Mouse (Mus musculus): ENCODE data around the gene Lemd2. TPM values are rescaled to one million over a fixed set of nuclear protein-coding genes. Genes with fewer than 3 reads are reported as not detected.

Lemd2 gene
- total and polyA plus RNA-seq, 3 experiments, result 46.8 to 59.7 TPM; not detected in 1

- no peak overlapping the region for H3K27ac ChIP-seq (ENCODE audit: control insufficient read depth, low read depth, low read length)
- H3K9ac ChIP-seq (ENCODE audit: control insufficient read depth, low read depth, low read length, poor library complexity, severe bottlenecking), result no peak overlapping the region
- no peaks in the 10 kb centered on the region for H3K79me2 ChIP-seq (ENCODE audit: control insufficient read depth, insufficient read depth, low read length, poor library complexity)
Measured at GRCm38 (mm10) chr17:27150871-27151270, 53.4 kb downstream of the Lemd2 start.

GRCm38 (mm10) chr17:27146323-27146923 is 57.8 kb downstream of the Lemd2 start:
- peak overlapping the region in 1 of 2 experiments; percentile 26; a peak in 2 of 4 replicates for H3K4me3 ChIP-seq (ENCODE audit: control insufficient read depth in 1 of 2, insufficient read depth in 1 of 2, low read depth in 2 of 2, low read length in 2 of 2)
- H3K9ac ChIP-seq (ENCODE audit: control insufficient read depth, low read depth, low read length, poor library complexity, severe bottlenecking), result no peak overlapping the region
- peaks cover 0 to 4% of the 10 kb centered on the region in 2 experiments; a peak in 2 of 4 replicates for H3K36me3 ChIP-seq (ENCODE audit: control insufficient read depth in 1 of 2, insufficient read depth in 2 of 2, low read length in 2 of 2)
- no peaks in the 10 kb centered on the region for H3K79me2 ChIP-seq (ENCODE audit: control insufficient read depth, insufficient read depth, low read length, poor library complexity)
- TF ChIP-seq CHD2 (IDR thresholded peaks at IDR 0.05; ENCODE audit: low read length) (no peak), CTCF (IDR thresholded peaks at IDR 0.05 in 2 of 3, conservative IDR thresholded peaks at IDR 0.05 in 1 of 3; ENCODE audit: control insufficient read depth in 1 of 3, insufficient read depth in 1 of 3, low read depth in 2 of 3, low read length in 3 of 3, poor library complexity in 1 of 3, severe bottlenecking in 1 of 3) (no peak), TBP (IDR thresholded peaks at IDR 0.05; ENCODE audit: low read depth, low read length) (no peak), TAL1 (IDR thresholded peaks at IDR 0.05; ENCODE audit: low read length) (no peak), USF2 (IDR thresholded peaks at IDR 0.05; ENCODE audit: borderline replicate concordance in 1 of 2, insufficient read depth in 1 of 2, low read depth in 1 of 2, low read length in 2 of 2) (no peak), ELF1 (IDR thresholded peaks at IDR 0.05; ENCODE audit: low read depth, low read length) (no peak), SIN3A (IDR thresholded peaks at IDR 0.05; ENCODE audit: low read length) (no peak), NELFE (IDR thresholded peaks at IDR 0.05; ENCODE audit: low read depth, low read length) (no peak), USF1 (IDR thresholded peaks at IDR 0.05; ENCODE audit: low read depth, low read length) (no peak), RAD21 (IDR thresholded peaks at IDR 0.05; ENCODE audit: low read depth, low read length) (no peak), BHLHE40 (IDR thresholded peaks at IDR 0.05; ENCODE audit: borderline replicate concordance, low read depth, low read length) (no peak), MAFK (IDR thresholded peaks at IDR 0.05; ENCODE audit: borderline replicate concordance, low read depth, low read length) (no peak), RCOR1 (IDR thresholded peaks at IDR 0.05; ENCODE audit: low read depth, low read length) (no peak), ZMIZ1 (IDR thresholded peaks at IDR 0.05; ENCODE audit: low read depth, low read length) (no peak)
- H3K9me3 ChIP-seq (replicated peaks; ENCODE audit: insufficient read depth, low read length), result no peaks in the 10 kb centered on the region
- no peak for DNase-seq (ENCODE audit: low read depth, low spot score)
- H3K27me3 ChIP-seq (ENCODE audit: control insufficient read depth in 1 of 2, insufficient read depth in 2 of 2, low read length in 2 of 2), result peaks cover 0 to 2% of the 10 kb centered on the region in 2 experiments; a peak in 1 of 4 replicates
- H3K4me1 ChIP-seq (ENCODE audit: control insufficient read depth in 1 of 2, insufficient read depth in 2 of 2, low read length in 2 of 2), result peaks cover 0 to 8% of the 10 kb centered on the region in 2 experiments; a peak in 2 of 4 replicates
- H3K27ac ChIP-seq (ENCODE audit: control insufficient read depth, low read depth, low read length), result no peak overlapping the region

More at GRCm38 (mm10) chr17:27150871-27151270, 53.4 kb downstream of the Lemd2 start:
- no peak for DNase-seq (ENCODE audit: low read depth, low spot score)
- TF ChIP-seq CTCF (IDR thresholded peaks at IDR 0.05 in 2 of 3, conservative IDR thresholded peaks at IDR 0.05 in 1 of 3; ENCODE audit: control insufficient read depth in 1 of 3, insufficient read depth in 1 of 3, low read depth in 2 of 3, low read length in 3 of 3, poor library complexity in 1 of 3, severe bottlenecking in 1 of 3) (no peak), USF2 (IDR thresholded peaks at IDR 0.05; ENCODE audit: borderline replicate concordance in 1 of 2, insufficient read depth in 1 of 2, low read depth in 1 of 2, low read length in 2 of 2) (no peak), NRF1 (IDR thresholded peaks at IDR 0.05; ENCODE audit: insufficient read depth, low read depth, low read length, poor library complexity, severe bottlenecking) (no peak), TBP (IDR thresholded peaks at IDR 0.05; ENCODE audit: low read depth, low read length) (no peak), MYC (IDR thresholded peaks at IDR 0.05; ENCODE audit: low read depth, low read length) (no peak), GABPA (IDR thresholded peaks at IDR 0.05; ENCODE audit: low read depth, low read length) (no peak), ZKSCAN1 (IDR thresholded peaks at IDR 0.05; ENCODE audit: low read depth, low read length) (no peak)
- H3K9me3 ChIP-seq (replicated peaks; ENCODE audit: insufficient read depth, low read length), result no peaks in the 10 kb centered on the region
- no peak overlapping the region for H3K4me3 ChIP-seq (ENCODE audit: control insufficient read depth in 1 of 2, insufficient read depth in 1 of 2, low read depth in 2 of 2, low read length in 2 of 2)
- H3K27me3 ChIP-seq (ENCODE audit: control insufficient read depth in 1 of 2, insufficient read depth in 2 of 2, low read length in 2 of 2), result no peaks in the 10 kb centered on the region
- peaks cover 7 to 23% of the 10 kb centered on the region in 2 experiments; a peak in 3 of 4 replicates for H3K4me1 ChIP-seq (ENCODE audit: control insufficient read depth in 1 of 2, insufficient read depth in 2 of 2, low read length in 2 of 2)
- H3K36me3 ChIP-seq (ENCODE audit: control insufficient read depth in 1 of 2, insufficient read depth in 2 of 2, low read length in 2 of 2), result peaks cover 0 to 17% of the 10 kb centered on the region in 2 experiments; a peak in 2 of 4 replicates
